Mouse (Mus musculus): ENCODE results near the gene Rnf130.
A peak's percentile ranks its signal among the peaks of the same experiment; 100 is the strongest.

Rnf130 gene

DNA sequence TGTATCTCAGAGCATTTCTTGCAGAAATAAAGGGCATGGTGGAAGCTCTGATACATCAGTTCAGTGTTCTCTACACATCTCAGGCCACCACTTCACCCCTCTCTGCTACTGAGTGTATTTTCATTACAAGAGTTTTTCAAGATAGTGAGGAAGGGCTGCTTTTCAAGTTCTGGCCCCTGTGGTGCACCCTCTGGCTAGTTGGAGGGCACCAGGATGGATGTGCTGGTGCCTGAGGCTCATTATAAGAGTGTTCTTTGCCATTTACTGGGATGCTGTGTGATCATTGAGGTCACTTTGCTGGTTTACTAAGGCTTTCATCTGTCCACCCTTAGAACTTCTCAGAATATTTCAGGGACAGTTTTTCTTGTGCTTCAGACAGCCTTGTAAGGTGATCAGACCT is 66.5 kb downstream of the Rnf130 start:
- no peak for TF ChIP-seq GATA4 (IDR thresholded peaks at IDR 0.05; ENCODE audit: insufficient replicate concordance, low read length)

DNA sequence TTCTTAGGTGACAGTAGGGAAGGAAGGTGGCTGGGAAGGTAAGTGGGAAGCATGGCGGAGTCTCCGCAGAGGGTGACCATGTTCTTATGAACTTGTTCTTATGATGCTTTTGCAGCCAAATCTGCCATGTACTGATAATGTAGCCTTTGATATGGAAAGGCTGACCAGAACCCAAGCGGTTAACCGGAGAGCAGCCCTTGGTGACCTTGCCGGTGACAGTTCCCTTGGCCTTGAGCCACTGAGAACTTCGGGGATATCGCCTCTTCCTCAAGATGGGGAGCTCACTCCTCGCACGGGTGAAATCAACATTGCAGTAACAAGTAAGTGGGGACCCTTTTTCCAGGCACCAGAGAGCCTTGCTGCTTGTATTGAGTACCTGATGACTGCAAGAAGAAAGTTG is 70.5 kb downstream of the Rnf130 start:
- TF ChIP-seq GATA4 (IDR thresholded peaks at IDR 0.05; ENCODE audit: insufficient replicate concordance, low read length) = no peak

DNA sequence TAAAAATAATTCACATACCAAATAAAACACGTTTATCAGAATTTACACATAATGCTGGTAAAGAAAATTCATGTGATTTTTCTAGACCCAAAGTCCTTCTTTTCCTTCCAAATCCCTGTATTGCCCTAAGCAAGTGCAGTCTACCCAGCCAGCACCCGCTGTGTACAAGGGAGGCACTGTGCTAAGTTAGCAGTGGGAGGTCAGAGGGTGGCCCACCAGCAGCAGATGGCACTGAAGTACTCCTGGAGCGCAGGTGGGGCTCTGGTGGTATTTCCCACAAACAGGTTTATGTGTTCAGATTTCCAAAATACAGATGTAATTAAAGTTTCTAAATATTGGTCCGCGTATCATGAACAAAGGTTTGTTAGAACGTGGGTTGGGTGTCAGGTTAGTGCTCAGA is 71.9 kb downstream of the Rnf130 start:
- no peak for TF ChIP-seq GATA4 (IDR thresholded peaks at IDR 0.05; ENCODE audit: insufficient replicate concordance, low read length)

DNA sequence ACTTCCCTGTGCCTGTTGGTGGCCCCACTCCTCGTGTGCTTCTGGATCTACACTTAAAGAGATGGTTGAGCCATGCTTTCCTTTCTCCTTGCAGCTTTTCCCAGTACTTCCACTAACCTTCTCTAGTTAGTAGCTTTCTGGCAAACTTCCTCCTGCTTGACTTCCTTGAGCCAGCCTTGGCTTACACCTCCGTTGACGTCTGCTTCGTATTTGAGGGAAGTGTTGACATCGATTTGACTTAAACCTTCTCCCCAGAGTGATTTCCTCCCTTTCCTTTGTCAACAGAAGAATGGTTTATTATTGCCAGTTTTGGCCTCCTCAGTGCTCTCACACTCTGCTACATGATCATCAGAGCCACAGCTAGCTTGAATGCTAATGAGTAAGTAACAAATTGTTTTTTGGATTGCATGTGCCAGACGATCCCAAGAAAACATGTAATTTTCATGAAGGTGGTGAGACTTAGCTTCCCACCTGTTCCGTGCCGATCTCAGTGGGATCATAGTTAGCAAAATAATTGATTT is 73.9 kb downstream of the Rnf130 start:
- TF ChIP-seq GATA4 (IDR thresholded peaks at IDR 0.05; ENCODE audit: insufficient replicate concordance, low read length) = no peak

- TF ChIP-seq GATA4 (IDR thresholded peaks at IDR 0.05; ENCODE audit: insufficient replicate concordance, low read length) = peak; percentile 54; the same call in 1 of the 2 replicates
Measured at GRCm38 (mm10) chr11:50099692-50100091, 74.5 kb downstream of the Rnf130 start.

DNA sequence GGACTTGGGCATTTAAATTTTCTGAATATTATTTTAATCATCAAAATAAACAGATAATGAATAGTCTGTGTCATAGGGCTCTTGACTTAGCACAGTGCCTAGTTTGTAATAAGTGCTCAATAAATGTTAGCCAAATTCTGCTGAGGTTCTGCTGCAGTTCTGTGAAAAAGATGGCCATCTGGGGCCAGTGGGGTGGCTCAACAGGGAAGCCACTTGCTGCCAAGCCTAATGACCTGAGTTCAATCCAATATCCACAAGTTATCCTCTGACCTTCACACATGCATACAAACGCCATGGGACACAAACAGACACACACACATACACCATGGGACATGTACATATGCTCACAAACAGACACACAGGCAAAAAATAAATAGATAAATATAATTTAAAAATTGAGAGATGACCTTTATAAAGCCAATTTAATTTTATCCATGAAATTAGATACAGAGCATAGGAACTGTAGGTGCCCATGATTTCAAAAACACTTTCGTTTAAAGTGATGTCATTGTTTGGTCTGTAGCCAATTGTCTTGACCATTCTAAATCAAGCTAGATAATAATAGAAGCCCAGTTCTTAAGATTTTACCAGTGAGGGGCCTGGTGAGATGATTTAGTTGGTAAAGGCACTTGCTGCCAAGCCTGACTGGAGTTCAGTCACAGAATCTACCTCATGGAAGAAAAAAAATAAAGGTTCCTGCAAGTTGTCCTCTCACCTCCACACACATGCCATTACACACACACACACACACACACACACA is 75.6 kb downstream of the Rnf130 start:
- no peak for TF ChIP-seq GATA4 (IDR thresholded peaks at IDR 0.05; ENCODE audit: insufficient replicate concordance, low read length)

DNA sequence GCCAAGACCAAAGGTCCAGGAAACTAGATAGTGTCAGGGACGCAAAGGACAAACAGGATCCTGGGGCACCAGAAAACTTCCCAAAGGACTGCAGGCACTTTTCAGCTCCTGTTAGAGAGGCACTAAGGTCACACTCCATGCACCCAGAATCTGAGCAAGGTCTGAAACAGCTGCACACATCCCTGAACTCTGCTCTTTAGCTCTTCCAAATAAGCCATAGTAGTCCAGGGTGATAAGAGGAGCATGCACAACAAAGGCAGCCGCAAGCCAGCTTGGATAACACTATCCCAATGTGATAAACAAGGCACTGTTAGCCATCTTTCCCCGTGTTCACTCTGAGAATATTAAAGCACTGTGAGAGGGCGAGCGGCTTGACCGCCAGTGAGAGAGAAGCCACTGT is 78.9 kb downstream of the Rnf130 start:
- peak; percentile 83; the same call in 1 of the 2 replicates for TF ChIP-seq GATA4 (IDR thresholded peaks at IDR 0.05; ENCODE audit: insufficient replicate concordance, low read length)

GRCm38 (mm10) chr11:50105237-50105636 is 80.1 kb downstream of the Rnf130 start:
- no peak for TF ChIP-seq GATA4 (IDR thresholded peaks at IDR 0.05; ENCODE audit: insufficient replicate concordance, low read length)

GRCm38 (mm10) chr11:50106024-50106423 is 80.9 kb downstream of the Rnf130 start:
- TF ChIP-seq GATA4 (IDR thresholded peaks at IDR 0.05; ENCODE audit: insufficient replicate concordance, low read length) = no peak

DNA sequence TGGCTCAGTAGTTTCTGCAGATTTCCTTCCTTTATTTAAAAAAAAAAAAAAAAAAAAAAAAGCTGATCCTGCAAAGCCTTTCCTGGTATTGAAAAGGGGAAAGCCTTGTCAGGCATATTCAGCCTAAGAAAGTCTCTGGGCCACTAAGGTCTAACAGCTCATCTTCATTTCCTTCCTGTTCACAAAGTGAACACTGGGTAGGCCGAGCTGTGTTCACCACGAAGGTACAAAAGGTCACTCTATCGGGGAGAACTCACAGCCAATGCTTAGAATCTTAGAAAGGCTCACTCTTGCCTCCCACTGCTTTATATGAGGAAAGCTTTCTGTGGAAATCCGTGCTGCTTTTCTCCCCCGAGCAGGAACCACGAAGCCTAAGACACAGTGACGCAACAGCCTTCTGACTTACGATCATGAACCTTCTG is 83.7 kb downstream of the Rnf130 start:
- TF ChIP-seq GATA4 (IDR thresholded peaks at IDR 0.05; ENCODE audit: insufficient replicate concordance, low read length) = peak; percentile 77

DNA sequence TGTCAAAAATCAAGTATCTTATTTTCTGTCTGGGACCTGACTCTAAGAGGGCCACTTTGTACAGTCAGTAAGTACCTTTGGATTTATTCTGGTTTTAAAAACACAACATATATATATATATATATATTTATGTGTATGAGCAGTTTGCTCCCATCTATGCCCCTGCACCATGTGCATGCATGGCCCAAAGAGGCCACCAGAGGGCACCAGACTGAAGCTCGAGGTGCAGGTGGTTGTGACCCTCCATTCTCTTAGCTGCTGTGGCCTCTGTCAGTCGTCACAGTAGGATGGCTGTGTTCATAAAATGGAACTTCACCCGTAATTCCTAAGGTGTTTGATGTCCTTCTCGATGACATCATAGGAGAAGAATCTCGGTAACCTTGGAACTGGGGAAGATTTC is 89.2 kb downstream of the Rnf130 start:
- TF ChIP-seq GATA4 (IDR thresholded peaks at IDR 0.05; ENCODE audit: insufficient replicate concordance, low read length) = no peak

DNA sequence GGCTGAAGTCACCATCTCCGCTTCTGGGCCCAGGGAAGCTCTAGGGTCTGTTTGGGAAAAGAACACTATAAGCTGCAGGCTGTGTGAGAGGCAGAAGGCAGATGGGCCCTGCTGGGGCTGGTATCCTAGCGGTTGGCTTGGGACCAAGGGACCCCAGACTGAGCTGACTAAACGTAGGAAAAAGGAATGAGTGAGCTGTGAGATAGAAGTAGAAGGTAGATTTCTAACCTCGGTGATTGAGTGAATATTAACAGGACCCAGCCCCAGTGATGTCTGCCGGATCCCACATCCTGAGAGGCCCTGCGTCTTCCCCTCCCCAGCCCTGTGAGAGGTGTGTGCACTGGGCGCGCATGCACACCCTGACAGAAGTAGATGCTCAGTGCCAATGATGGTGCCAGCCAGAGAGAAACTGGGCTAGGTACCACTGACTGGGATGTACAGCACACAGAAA is 97.5 kb downstream of the Rnf130 start:
- TF ChIP-seq GATA4 (IDR thresholded peaks at IDR 0.05; ENCODE audit: insufficient replicate concordance, low read length) = no peak

- TF ChIP-seq GATA4 (IDR thresholded peaks at IDR 0.05; ENCODE audit: insufficient replicate concordance, low read length) = no peak
Measured at GRCm38 (mm10) chr11:50127781-50128180, 102.6 kb downstream of the Rnf130 start.

DNA sequence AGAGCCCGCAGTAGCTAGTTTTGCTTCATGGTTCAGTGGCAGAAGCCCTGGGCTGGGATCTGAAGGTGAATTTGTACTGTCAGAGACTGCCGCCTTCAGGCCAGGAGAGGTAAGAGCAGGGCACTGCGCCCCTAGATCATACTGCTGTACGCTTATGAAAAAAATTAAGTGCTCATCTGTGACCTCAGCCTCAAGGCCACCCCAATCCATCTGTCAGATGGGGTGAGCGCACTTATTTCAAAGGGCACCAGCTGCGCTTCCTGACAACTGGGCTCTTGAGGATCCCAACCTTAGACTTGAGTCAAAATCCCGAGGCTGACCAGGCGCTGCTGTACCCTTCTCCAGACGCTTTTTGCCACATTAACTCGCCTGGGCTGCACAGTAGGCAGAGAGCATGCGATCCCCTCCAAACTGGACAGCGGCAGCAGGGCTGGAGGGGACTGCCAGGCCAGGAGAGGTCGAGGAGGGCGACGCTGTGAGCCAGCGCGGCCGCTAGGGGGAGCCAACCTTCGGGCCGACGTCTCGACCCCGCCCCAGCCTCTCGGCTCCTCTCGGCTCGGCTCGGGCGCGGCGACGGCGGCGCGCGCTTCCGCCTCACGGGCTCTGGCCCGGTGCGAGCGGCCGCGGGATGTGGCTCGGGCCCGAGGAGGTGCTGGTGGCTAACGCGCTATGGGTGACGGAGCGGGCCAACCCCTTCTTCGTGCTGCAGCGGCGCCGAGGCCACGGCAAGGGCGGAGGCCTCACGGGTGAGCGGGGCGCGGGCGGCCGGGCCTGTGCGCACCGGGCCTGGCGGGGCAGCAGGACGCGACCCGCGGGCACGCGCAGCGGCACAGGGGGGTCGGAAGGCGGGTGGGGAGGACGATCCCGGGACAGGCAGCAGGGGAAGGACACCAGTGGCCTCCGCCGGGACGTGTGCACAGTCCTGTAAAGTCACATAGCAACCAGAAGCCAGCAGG is 105.9 kb downstream of the Rnf130 start, which contains the start of gene Tbc1d9b:
TSS of gene Tbc1d9b (plus strand) at position 586 of the 956 bp plus-strand sequence.
- TF ChIP-seq GATA4 (IDR thresholded peaks at IDR 0.05; ENCODE audit: insufficient replicate concordance, low read length) = no peak

DNA sequence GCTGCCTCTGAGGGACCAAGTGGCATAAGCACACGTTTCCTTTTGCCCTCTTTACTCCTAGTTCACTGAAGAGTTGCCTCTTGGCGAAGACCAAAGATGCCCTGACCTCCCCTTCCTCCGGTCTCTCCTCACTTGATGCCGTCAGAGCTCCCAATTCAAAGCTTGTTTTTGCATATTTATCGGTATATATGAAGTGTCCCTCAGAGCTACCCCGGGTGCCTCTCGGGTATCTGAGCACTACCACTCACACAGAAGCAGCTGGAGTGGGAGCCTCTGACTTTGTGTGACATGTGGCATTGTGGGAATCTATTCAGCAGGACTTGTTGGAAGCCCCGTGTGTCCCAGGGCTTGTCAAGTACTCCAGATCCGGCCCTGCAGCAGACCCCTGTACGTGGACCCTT is 106.7 kb downstream of the Rnf130 start:
- TF ChIP-seq GATA4 (IDR thresholded peaks at IDR 0.05; ENCODE audit: insufficient replicate concordance, low read length) = no peak
